33 mouse cellular contexts compared by ENCODE assay signal in the genomic region with DNA sequence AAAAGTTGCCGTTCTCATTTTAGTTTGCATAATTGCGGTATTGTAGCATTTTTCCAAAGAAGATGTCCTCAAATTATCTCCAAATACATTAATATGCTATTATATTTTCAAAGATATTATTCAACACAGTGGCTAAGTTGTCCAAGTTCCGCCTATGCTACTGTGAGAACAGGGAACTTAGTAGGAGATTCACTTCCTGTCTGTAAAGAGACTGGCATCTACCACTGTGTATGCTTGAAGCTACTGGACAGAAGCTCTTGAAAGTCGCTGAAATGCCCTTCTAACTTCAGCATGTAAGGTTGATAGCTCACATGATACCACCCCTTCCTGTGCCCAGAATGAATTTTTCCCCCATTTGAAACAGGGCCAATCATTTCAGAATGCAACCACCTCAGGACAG. TPM values are rescaled to one million over a fixed set of nuclear protein-coding genes. Genes with fewer than 3 reads are reported as not detected.
DNase-seq lines count a peak whose midpoint lies in the region; ATAC-seq and TF ChIP-seq lines count a peak whose summit lies in the region.
"Had no signal": no experiment of that assay in that cellular context is flagged by ENCODE, and none has a peak within 500 bp of the region (broad histone marks: within the 10 kb centered on the region; RNA-seq: fewer than 3 reads in every experiment).

No protein-coding gene starts in this region.

- 0 out of 2 replicates have a peak overlapping the region, but pooled peaks have one; percentile 4 for H3K27ac ChIP-seq in liver, embryonic 15.5 days (replicated peaks)
- no peak overlapping the region for H3K27ac ChIP-seq in liver, embryonic 12.5 days
- H3K27ac ChIP-seq in embryonic fibroblast, embryonic 13.5 days (ENCODE audit: insufficient read depth, low read length) = peak overlapping the region; percentile 50
- no peak overlapping the region for H3K27ac ChIP-seq in forebrain, postnatal 0 days (ENCODE audit: low read depth, low read length)
- H3K27ac ChIP-seq: embryonic facial prominence, embryonic 12.5 days; hindbrain, embryonic 12.5 days; hindbrain, postnatal 0 days; intestine, embryonic 15.5 days; layer of hippocampus, adult 2 months; left cerebral cortex, adult 2 months; limb, embryonic 12.5 days; liver, embryonic 14.5 days; midbrain, embryonic 12.5 days; neural tube, embryonic 13.5 days; stomach, embryonic 15.5 days had no signal

- no peak overlapping the region for H3K9ac ChIP-seq in liver, embryonic 15.5 days
- no peak overlapping the region for H3K9ac ChIP-seq in liver, embryonic 12.5 days
- H3K9ac ChIP-seq in forebrain, postnatal 0 days = no peak overlapping the region
- H3K9ac ChIP-seq: embryonic facial prominence, embryonic 12.5 days; heart, embryonic 12.5 days; hindbrain, embryonic 12.5 days; intestine, embryonic 15.5 days; limb, embryonic 12.5 days; liver, embryonic 14.5 days; midbrain, embryonic 12.5 days; neural tube, embryonic 13.5 days; stomach, embryonic 15.5 days had no signal

- 0 out of 2 replicates have a peak, but pooled peaks cover 7% of the 10 kb centered on the region for H3K36me3 ChIP-seq in liver, embryonic 15.5 days (replicated peaks)
- H3K36me3 ChIP-seq in liver, embryonic 12.5 days = peaks cover 23% of the 10 kb centered on the region
- H3K36me3 ChIP-seq in forebrain, postnatal 0 days (ENCODE audit: insufficient read depth) = no peaks in the 10 kb centered on the region
- H3K36me3 ChIP-seq: G1E; intestine, embryonic 15.5 days; stomach, embryonic 15.5 days had no signal

- no peaks in the 10 kb centered on the region for H3K9me3 ChIP-seq in liver, embryonic 15.5 days (replicated peaks)
- H3K9me3 ChIP-seq in liver, embryonic 12.5 days (replicated peaks) = no peaks in the 10 kb centered on the region
- no peaks in the 10 kb centered on the region for H3K9me3 ChIP-seq in forebrain, postnatal 0 days (ENCODE audit: low read length)
- H3K9me3 ChIP-seq: embryonic facial prominence, embryonic 12.5 days; G1E; heart, embryonic 12.5 days; hindbrain, embryonic 12.5 days; intestine, embryonic 15.5 days; limb, embryonic 12.5 days; megakaryocyte, embryonic 14.5 days; midbrain, embryonic 12.5 days; neural tube, embryonic 13.5 days; stomach, embryonic 15.5 days had no signal

- ATAC-seq in liver, embryonic 15.5 days (ENCODE audit: insufficient read depth) = no peak
- ATAC-seq in liver, embryonic 12.5 days = no peak
- peak; percentile 53; the same call in 1 of the 2 replicates for ATAC-seq in neutrophil, adult 5-6 weeks (ENCODE audit: extremely low read depth, insufficient number of reproducible peaks, low FRiP score, poor library complexity, severe bottlenecking)
- no peak for ATAC-seq in forebrain, postnatal 0 days
- ATAC-seq: forebrain, embryonic 16.5 days; hindbrain, postnatal 0 days; intestine, embryonic 15.5 days had no signal

- intact Hi-C loops in heart, postnatal 14 days (cut with DNase I) = no loop called here

- H3K4me1 ChIP-seq in liver, embryonic 15.5 days (replicated peaks) = peaks cover 6% of the 10 kb centered on the region; the same call in 1 of the 2 replicates
- no peaks in the 10 kb centered on the region for H3K4me1 ChIP-seq in liver, embryonic 12.5 days
- peaks cover 24% of the 10 kb centered on the region for H3K4me1 ChIP-seq in embryonic fibroblast, embryonic 13.5 days (ENCODE audit: control insufficient read depth, insufficient read depth, low read length)
- no peaks in the 10 kb centered on the region for H3K4me1 ChIP-seq in forebrain, postnatal 0 days (ENCODE audit: insufficient read depth)
- H3K4me1 ChIP-seq: intestine, embryonic 15.5 days had no signal

- no peak for TF ChIP-seq CTCF in embryonic fibroblast, embryonic 13.5 days (IDR thresholded peaks at IDR 0.05; ENCODE audit: borderline replicate concordance, insufficient read depth, low read length)
- no peak for TF ChIP-seq CTCF in forebrain, postnatal 0 days (IDR thresholded peaks at IDR 0.05; ENCODE audit: low read depth)

- TF ChIP-seq POLR2A in embryonic fibroblast, embryonic 13.5 days (IDR thresholded peaks at IDR 0.05; ENCODE audit: low read depth, low read length) = no peak

- 48% methylated on average over 4 of the region's 4 CpGs for WGBS in liver, embryonic 15.5 days (ENCODE audit: insufficient replicate concordance)
- WGBS in liver, embryonic 12.5 days (ENCODE audit: insufficient replicate concordance) = 67% methylated on average over 4 of the region's 4 CpGs
- 87% methylated on average over 4 of the region's 4 CpGs for WGBS in forebrain, postnatal 0 days

- H3K4me3 ChIP-seq in liver, embryonic 15.5 days (replicated peaks) = no peak overlapping the region
- no peak overlapping the region for H3K4me3 ChIP-seq in liver, embryonic 12.5 days
- H3K4me3 ChIP-seq in embryonic fibroblast, embryonic 13.5 days (ENCODE audit: insufficient read depth, low read length) = no peak overlapping the region
- no peak overlapping the region for H3K4me3 ChIP-seq in forebrain, postnatal 0 days (ENCODE audit: low read depth, low read length)
- H3K4me3 ChIP-seq: embryonic facial prominence, embryonic 12.5 days; erythroblast, embryonic 14.5 days; heart, embryonic 12.5 days; hindbrain, embryonic 12.5 days; intestine, embryonic 15.5 days; layer of hippocampus, adult 2 months; left cerebral cortex, adult 2 months; limb, embryonic 12.5 days; megakaryocyte, embryonic 14.5 days; midbrain, embryonic 12.5 days; myocyte; neural tube, embryonic 13.5 days; stomach, embryonic 15.5 days had no signal

- H3K27me3 ChIP-seq in liver, embryonic 15.5 days = no peaks in the 10 kb centered on the region
- H3K27me3 ChIP-seq in liver, embryonic 12.5 days (replicated peaks) = no peaks in the 10 kb centered on the region
- no peaks in the 10 kb centered on the region for H3K27me3 ChIP-seq in forebrain, postnatal 0 days (ENCODE audit: insufficient read depth, low read length)
- H3K27me3 ChIP-seq: embryonic facial prominence, embryonic 12.5 days; heart, embryonic 12.5 days; hindbrain, embryonic 12.5 days; intestine, embryonic 15.5 days; limb, embryonic 12.5 days; midbrain, embryonic 12.5 days; neural tube, embryonic 13.5 days; stomach, embryonic 15.5 days had no signal

- H3K4me2 ChIP-seq in liver, embryonic 15.5 days = no peak overlapping the region
- no peak overlapping the region for H3K4me2 ChIP-seq in liver, embryonic 12.5 days
- H3K4me2 ChIP-seq in forebrain, postnatal 0 days (ENCODE audit: low read depth) = no peak overlapping the region
- H3K4me2 ChIP-seq: embryonic facial prominence, embryonic 12.5 days; heart, embryonic 12.5 days; hindbrain, embryonic 12.5 days; intestine, embryonic 15.5 days; limb, embryonic 12.5 days; midbrain, embryonic 12.5 days; neural tube, embryonic 13.5 days; stomach, embryonic 15.5 days had no signal

- DNase-seq in heart, adult 11 months = peak; percentile 71
- no peak for DNase-seq in heart, postnatal 14 days
- DNase-seq in urinary bladder, postnatal 14 days (ENCODE audit: low spot score) = no peak
- no peak for DNase-seq in forebrain, postnatal 0 days
- DNase-seq: adrenal gland, adult 8-10 months; cerebellum, adult 11 months; cerebellum, adult 9-10 months; embryo, embryonic 11 days; heart, postnatal 36 days; kidney, adult 2 months; kidney, postnatal 36 days; lung, postnatal 10 days had no signal

RNA-seq across cellular contexts. Expression of a gene that starts 6.8 kb away (rescaled TPM):
- total RNA-seq in heart, postnatal 14 days (2021) = 10 to 100 TPM; 11.4 to 14.2 TPM
- 85.4 and 97.8 TPM in 2 replicates for polyA plus RNA-seq in liver, embryonic 15.5 days (2015; fragmentation: Nextera tagmentation; extraction: Ambion mirVana)
- polyA plus RNA-seq in liver, embryonic 12.5 days (2016; fragmentation: Nextera tagmentation; extraction: Ambion mirVana) = 47.5 and 51.6 TPM in 2 replicates
- 114 and 127 TPM in 2 replicates for polyA plus RNA-seq in embryonic fibroblast, embryonic 13.5 days (2011; ENCODE audit: insufficient read length, low read depth, missing spikeins)
- total RNA-seq in neutrophil, adult 5-6 weeks (2017) = 0.12 TPM in 2 replicates
- total RNA-seq in forebrain, postnatal 0 days (2014; rRNA removed) = 30.2 and 36.9 TPM in 2 replicates
- 28.2 and 32.1 TPM in 2 replicates for polyA plus RNA-seq in forebrain, postnatal 0 days (2015; fragmentation: Nextera tagmentation; extraction: Ambion mirVana)
- polyA plus RNA-seq: G1E had no signal

Comparison
In these comparisons a context has a peak if more than half of its experiments do, and no peak if none do; other contexts are left out.
1. H3K27ac ChIP-seq: peak in liver, embryonic 15.5 days (single experiment) and embryonic fibroblast, embryonic 13.5 days (single experiment); none in liver, embryonic 12.5 days (single experiment) and forebrain, postnatal 0 days (single experiment).